In the genomic region with DNA sequence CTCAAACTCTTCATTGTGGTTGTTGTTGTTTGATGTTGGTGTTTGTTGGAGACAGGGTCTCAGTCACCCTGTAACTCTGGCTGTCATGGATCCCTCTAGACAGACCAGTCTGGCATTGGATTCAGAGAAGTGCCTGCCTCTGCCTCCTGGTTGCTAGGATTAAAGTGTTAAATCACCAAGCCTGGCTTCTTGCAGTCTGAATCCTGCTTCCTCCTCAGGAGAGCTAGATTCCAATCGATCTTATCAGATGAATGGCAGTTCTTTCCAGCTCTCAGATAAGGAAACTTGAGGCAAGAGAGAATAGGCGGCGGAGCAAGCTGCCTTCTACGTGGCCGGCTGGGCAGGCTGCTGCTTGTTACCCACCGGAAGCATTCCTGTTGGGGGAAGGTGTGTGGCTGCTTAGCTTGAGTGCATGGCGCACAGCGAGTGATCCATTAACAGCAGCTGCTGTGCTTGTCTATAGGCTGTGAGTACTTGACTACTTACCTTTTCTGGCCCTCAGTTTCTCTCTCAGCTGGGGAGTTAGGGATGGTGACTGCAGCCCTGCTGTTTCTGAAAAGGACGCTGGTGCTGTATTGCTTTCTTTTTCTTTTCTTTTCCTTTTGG, we compare ENCODE assay signal across 9 mouse cellular contexts. TPM values are rescaled to one million over a fixed set of nuclear protein-coding genes. Genes with fewer than 3 reads are reported as not detected.
DNase-seq lines count a peak whose midpoint lies in the region; ATAC-seq and TF ChIP-seq lines count a peak whose summit lies in the region.
"Had no signal": no experiment of that assay in that cellular context is flagged by ENCODE, and none has a peak within 500 bp of the region (broad histone marks: within the 10 kb centered on the region; RNA-seq: fewer than 3 reads in every experiment).

No protein-coding gene starts in this region.

- H3K4me1 ChIP-seq in kidney, adult 2 months (ENCODE audit: control insufficient read depth, insufficient read depth, low read length), result peaks cover 13% of the 10 kb centered on the region; the same call in 1 of the 2 replicates
- H3K4me1 ChIP-seq in kidney, embryonic 16.5 days (ENCODE audit: insufficient read depth, low read length), result peaks cover 52% of the 10 kb centered on the region
- H3K4me1 ChIP-seq in ES-E14 (ENCODE audit: control insufficient read depth in 2 of 2, insufficient read depth in 2 of 2, low read length in 2 of 2, poor library complexity in 1 of 2), result peaks cover 13 to 38% of the 10 kb centered on the region in 2 experiments

- H3K4me3 ChIP-seq in kidney, adult 2 months (ENCODE audit: insufficient read depth, low read depth, low read length), result no peak overlapping the region
- H3K4me3 ChIP-seq in kidney, embryonic 16.5 days (ENCODE audit: low read length), result no peak overlapping the region
- H3K4me3 ChIP-seq in ES-E14 (ENCODE audit: insufficient read depth in 1 of 2, low read depth in 1 of 2, low read length in 2 of 2, poor library complexity in 1 of 2, severe bottlenecking in 1 of 2), result 0 out of 4 replicates have a peak overlapping the region, but pooled peaks of 1 of the 2 experiments have one; percentile 9
- H3K4me3 ChIP-seq: forebrain, embryonic 12.5 days had no signal

- TF ChIP-seq POLR2A in kidney, adult 2 months (IDR thresholded peaks at IDR 0.05; ENCODE audit: low read depth, low read length), result no peak

- H3K9ac ChIP-seq in kidney, embryonic 16.5 days (replicated peaks; ENCODE audit: low read length), result no peak overlapping the region
- H3K9ac ChIP-seq in ES-E14 (ENCODE audit: insufficient read depth, low read depth, low read length, poor library complexity, severe bottlenecking), result peak overlapping the region; percentile 0; the same call in 1 of the 2 replicates
- H3K9ac ChIP-seq: forebrain, embryonic 12.5 days had no signal

- WGBS in kidney, adult 2 months, result 56% methylated on average over 9 of the region's 9 CpGs
- 42% methylated on average over 9 of the region's 9 CpGs for WGBS in kidney, embryonic 16.5 days

- H3K27me3 ChIP-seq in kidney, adult 2 months (replicated peaks; ENCODE audit: control insufficient read depth, insufficient read depth, low read length), result no peaks in the 10 kb centered on the region
- H3K27me3 ChIP-seq in kidney, embryonic 16.5 days (ENCODE audit: insufficient read depth, low read length), result no peaks in the 10 kb centered on the region

- H3K9me3 ChIP-seq in kidney, embryonic 16.5 days (ENCODE audit: low read length), result no peaks in the 10 kb centered on the region
- H3K9me3 ChIP-seq in ES-E14 (ENCODE audit: control insufficient read depth, insufficient read depth, low read depth, low read length), result no peaks in the 10 kb centered on the region
- H3K9me3 ChIP-seq: forebrain, embryonic 12.5 days had no signal

- H3K27ac ChIP-seq in kidney, adult 2 months (ENCODE audit: insufficient read depth, low read depth, low read length), result peak overlapping the region; percentile 34; the same call in 1 of the 2 replicates
- no peak overlapping the region for H3K27ac ChIP-seq in kidney, embryonic 16.5 days (ENCODE audit: low read length)
- H3K27ac ChIP-seq in ES-E14 (ENCODE audit: insufficient read depth, low read depth, low read length, poor library complexity, severe bottlenecking), result peak overlapping the region; percentile 60
- H3K27ac ChIP-seq: forebrain, embryonic 12.5 days had no signal

- H3K4me2 ChIP-seq in kidney, embryonic 16.5 days (replicated peaks; ENCODE audit: low read depth, low read length), result no peak overlapping the region
- H3K4me2 ChIP-seq: forebrain, embryonic 12.5 days had no signal

- peak; percentile 21 for DNase-seq in kidney, adult 2 months
- DNase-seq in CD4-positive helper T cell, adult 2 months (ENCODE audit: low read depth, low spot score), result peak; percentile 63
- DNase-seq in ES-E14 (ENCODE audit: low read depth, low spot score), result no peak
- peak; percentile 27 to 54 for DNase-seq in natural killer cell, adult 2 months (ENCODE audit: low spot score in 2 of 2)
- no peak for DNase-seq in adrenal gland, adult 18-20 months (ENCODE audit: low spot score in 2 of 2)
- DNase-seq in left cerebral cortex, adult 18-20 months (ENCODE audit: low spot score in 2 of 2), result no peak
- DNase-seq: layer of hippocampus, postnatal 36 days had no signal

- no peak for ATAC-seq in kidney, embryonic 16.5 days (ENCODE audit: low FRiP score, low TSS enrichment)

- no peak for TF ChIP-seq CTCF in kidney, adult 2 months (conservative IDR thresholded peaks at IDR 0.05; ENCODE audit: insufficient read depth, insufficient read length, low read depth, low read length)

- no peaks in the 10 kb centered on the region for H3K36me3 ChIP-seq in kidney, adult 2 months (ENCODE audit: control insufficient read depth, insufficient read depth, low read length)
- no peaks in the 10 kb centered on the region for H3K36me3 ChIP-seq in kidney, embryonic 16.5 days (ENCODE audit: insufficient read depth, low read length)
- no peaks in the 10 kb centered on the region; the same call in 1 of the 2 replicates for H3K36me3 ChIP-seq in ES-E14 (ENCODE audit: control insufficient read depth, insufficient read depth, low read length, poor library complexity, severe bottlenecking)
- H3K36me3 ChIP-seq: forebrain, embryonic 12.5 days had no signal

- in situ Hi-C loops in ES-E14 (cut with MboI; ENCODE audit: low sequenced_read_pairs in 2 of 2, unreplicated experiment in 2 of 2), result no loop called here

TF ChIP-seq in ES-E14, 5 proteins besides CTCF, POLR2A, EP300 and RAD21:
- TF ChIP-seq ZNF384 (IDR thresholded peaks at IDR 0.05; ENCODE audit: low read depth, low read length) (no peak), ZC3H11A (IDR thresholded peaks at IDR 0.05; ENCODE audit: borderline replicate concordance, low read depth, low read length) (no peak), MAFK (IDR thresholded peaks at IDR 0.05; ENCODE audit: insufficient read depth, low read depth, low read length) (no peak), HCFC1 (IDR thresholded peaks at IDR 0.05; ENCODE audit: borderline replicate concordance, insufficient read depth, low read length) (no peak), CHD2 (IDR thresholded peaks at IDR 0.05; ENCODE audit: low read depth, low read length) (no peak)

RNA-seq across cellular contexts. Expression of gene Pik3ip1, which starts 4.6 kb away (rescaled TPM):
- 8.5 and 12.6 TPM in 2 replicates for polyA plus RNA-seq in kidney, adult 2 months (2012; rRNA removed)
- 10.5 and 12.5 TPM in 2 replicates for polyA plus RNA-seq in kidney, embryonic 16.5 days (2015; fragmentation: Nextera tagmentation; extraction: Ambion mirVana)
- 8.5 and 16.1 TPM in 2 replicates for total RNA-seq in ES-E14 (2012; rRNA removed)
- total RNA-seq in adrenal gland, adult 18-20 months (2021), result 10 to 100 TPM in 1 of 2 experiments, 1 to 10 TPM in 1; 9.1 to 12.0 TPM
- total RNA-seq in left cerebral cortex, adult 18-20 months (2021), result 10 to 100 TPM; 27.8 to 32.3 TPM

RNA-seq across cellular contexts. Expression of gene Patz1, which starts 46.1 kb away (rescaled TPM):
- polyA plus RNA-seq in kidney, adult 2 months (2012; rRNA removed), result 36.3 and 43.1 TPM in 2 replicates
- 49.5 and 57.0 TPM in 2 replicates for polyA plus RNA-seq in kidney, embryonic 16.5 days (2015; fragmentation: Nextera tagmentation; extraction: Ambion mirVana)
- total RNA-seq in ES-E14 (2012; rRNA removed), result 61.8 and 63.5 TPM in 2 replicates
- total RNA-seq in adrenal gland, adult 18-20 months (2021), result 10 to 100 TPM; 16.1 to 24.6 TPM
- total RNA-seq in left cerebral cortex, adult 18-20 months (2021), result 10 to 100 TPM; 46.7 to 47.6 TPM

Comparison
In these comparisons a context has a peak if more than half of its experiments do, and no peak if none do; other contexts are left out.
1. DNase-seq: peak in kidney, adult 2 months (single experiment), CD4-positive helper T cell, adult 2 months (single experiment) and natural killer cell, adult 2 months (2 of 2); none in ES-E14 (single experiment), adrenal gland, adult 18-20 months (0 of 2) and left cerebral cortex, adult 18-20 months (0 of 2).